Mouse (Mus musculus) limb, embryonic 14.5 days (tissue): Measurements from ENCODE around the gene Lmbrd2. TPM values are rescaled to one million over a fixed set of nuclear protein-coding genes. Genes with fewer than 3 reads are reported as not detected.

ENCODE experiments used
- ATAC-seq: fragments of 200-750 bp; cut with Nextera tagmentation; 2 replicates; pipeline ENCODE4 v1.8.0; 2017; ENCODE audit warnings: low read depth, moderate number of reproducible peaks, moderate TSS enrichment; ENCODE audit not compliant: low FRiP score
- DNase-seq: peaks from one replicate; pipeline ENCODE4 v3.0.0-alpha.2; 2015; ENCODE audit warnings: low spot score
- H3K27ac ChIP-seq: fragments of 300-500 bp; sonication (generic); replicated peaks from 2 replicates; pipeline ENCODE4 v1.5.1; 2014; ENCODE audit warnings: low read depth, mild to moderate bottlenecking, low read length, moderate library complexity, mixed read lengths
- H3K27me3 ChIP-seq: fragments of 300-500 bp; sonication (generic); 2 replicates; pipeline ENCODE4 v1.6.1; 2014; ENCODE audit warnings: low read length, mixed read lengths; ENCODE audit not compliant: control insufficient read depth, insufficient read depth
- H3K36me3 ChIP-seq: fragments of 300-500 bp; sonication (generic); 2 replicates; pipeline ENCODE4 v1.6.1; 2014; ENCODE audit warnings: mild to moderate bottlenecking, low read length, moderate library complexity, mixed read lengths; ENCODE audit not compliant: control insufficient read depth, insufficient read depth
- H3K4me1 ChIP-seq: fragments of 300-500 bp; sonication (generic); 2 replicates; pipeline ENCODE4 v1.6.1; 2014; ENCODE audit warnings: antibody characterized with exemption, low read length, mixed read lengths; ENCODE audit not compliant: control insufficient read depth, insufficient read depth
- H3K4me2 ChIP-seq: fragments of 300-500 bp; sonication (generic); replicated peaks from 2 replicates; pipeline ENCODE4 v1.6.1; 2014; ENCODE audit warnings: low read depth, mild to moderate bottlenecking, low read length, moderate library complexity; ENCODE audit not compliant: severe bottlenecking
- H3K4me3 ChIP-seq: fragments of 300-500 bp; sonication (generic); replicated peaks from 2 replicates; pipeline ENCODE4 v1.5.1; 2014; ENCODE audit warnings: low read length
- H3K9ac ChIP-seq: fragments of 300-500 bp; sonication (generic); 2 replicates; pipeline ENCODE4 v1.6.1; 2014; ENCODE audit warnings: mild to moderate bottlenecking, low read depth, low read length, moderate library complexity; ENCODE audit not compliant: severe bottlenecking
- H3K9me3 ChIP-seq: fragments of 300-500 bp; sonication (generic); 2 replicates; pipeline ENCODE4 v1.6.1; 2016; ENCODE audit warnings: low read length; ENCODE audit not compliant: control insufficient read depth
- POLR2A ChIP-seq: fragments of 200-500 bp; IDR thresholded peaks from 2 replicates; pipeline ENCODE4 v1.8.0; 2012; ENCODE audit warnings: inconsistent platforms, mild to moderate bottlenecking, moderate library complexity, borderline replicate concordance; ENCODE audit not compliant: insufficient read depth, insufficient read length; ENCODE audit errors: extremely low read depth
- WGBS: fragments of 180-500 bp; shearing (Covaris S2); extraction: QIAGEN DNeasy Blood & Tissue Kit; methylation state at CpG from one replicate; pipeline ENCODE4 v1.1.7; 2014; 5-methylcytosine and 5-hydroxymethylcytosine counted together
- polyA plus RNA-seq, 2 experiments: library from polyadenylated mRNA; depleted of rRNA in 1 of 2; stranded (reverse) in 1 of 2; unstranded in 1 of 2; fragments of >200 nt; fragmentation: Nextera tagmentation in 1 of 2; extraction: Ambion mirVana in 1 of 2; gene quantifications; 2 replicates each; pipeline versions ENCODE4 v1.2.1 to v1.2.3; 2012 to 2014

Gene Lmbrd2
- polyA plus RNA-seq, 2 experiments = 4.0 to 7.4 TPM

- Histone ChIP-seq H3K4me1 (no peaks in the 10 kb centered on the region), H3K9me3 (no peaks in the 10 kb centered on the region), H3K27ac (no peak overlapping the region), H3K4me3 (no peak overlapping the region), H3K36me3 (peaks cover 80% of the 10 kb centered on the region), H3K4me2 (no peak overlapping the region), H3K9ac (no peak overlapping the region), H3K27me3 (no peaks in the 10 kb centered on the region)
- no peak for DNase-seq
- no peak for ATAC-seq
- 91% methylated on average over 4 of the region's 4 CpGs for WGBS
- no peak for TF ChIP-seq POLR2A
Observed at GRCm38 (mm10) chr15:9114131-9114530, 26.2 kb upstream of the Lmbrd2 start.

- Histone ChIP-seq H3K36me3 (peaks cover 84% of the 10 kb centered on the region), H3K4me2 (no peak overlapping the region), H3K27me3 (no peaks in the 10 kb centered on the region), H3K9ac (no peak overlapping the region), H3K4me1 (no peaks in the 10 kb centered on the region), H3K9me3 (no peaks in the 10 kb centered on the region), H3K27ac (no peak overlapping the region), H3K4me3 (no peak overlapping the region)
- no peak for ATAC-seq
- WGBS = 87% methylated on average over 5 of the region's 5 CpGs
- TF ChIP-seq POLR2A = no peak
- no peak for DNase-seq
Observed at GRCm38 (mm10) chr15:9114599-9114998, 25.8 kb upstream of the Lmbrd2 start.

GRCm38 (mm10) chr15:9118852-9119251, 21.5 kb upstream of the Lmbrd2 start:
- Histone ChIP-seq H3K9me3 (no peaks in the 10 kb centered on the region), H3K27ac (no peak overlapping the region), H3K9ac (no peak overlapping the region), H3K27me3 (no peaks in the 10 kb centered on the region), H3K4me3 (no peak overlapping the region), H3K4me2 (no peak overlapping the region), H3K4me1 (no peaks in the 10 kb centered on the region), H3K36me3 (peaks cover 92% of the 10 kb centered on the region)
- WGBS = 91% methylated on average over 4 of the region's 4 CpGs
- ATAC-seq = no peak
- DNase-seq = no peak
- no peak for TF ChIP-seq POLR2A

GRCm38 (mm10) chr15:9120081-9120480, 20.3 kb upstream of the Lmbrd2 start:
- Histone ChIP-seq H3K27me3 (no peaks in the 10 kb centered on the region), H3K4me1 (no peaks in the 10 kb centered on the region), H3K4me3 (no peak overlapping the region), H3K9me3 (no peaks in the 10 kb centered on the region), H3K9ac (no peak overlapping the region), H3K36me3 (peaks cover 92% of the 10 kb centered on the region), H3K4me2 (no peak overlapping the region), H3K27ac (no peak overlapping the region)
- TF ChIP-seq POLR2A = 0 out of 2 replicates have a peak, but pooled peaks have one; percentile 19
- ATAC-seq (0 out of 2 replicates have a peak, but pooled peaks have one; percentile 14), DNase-seq (peak; percentile 51)
- 87% methylated on average over 2 of the region's 2 CpGs for WGBS

GRCm38 (mm10) chr15:9122989-9123388, 17.4 kb upstream of the Lmbrd2 start:
- Histone ChIP-seq H3K4me1 (no peaks in the 10 kb centered on the region), H3K4me2 (no peak overlapping the region), H3K4me3 (no peak overlapping the region), H3K27ac (no peak overlapping the region), H3K36me3 (peaks cover 88% of the 10 kb centered on the region), H3K9ac (no peak overlapping the region), H3K9me3 (no peaks in the 10 kb centered on the region), H3K27me3 (no peaks in the 10 kb centered on the region)
- DNase-seq (no peak), ATAC-seq (no peak)
- 87% methylated on average over 4 of the region's 4 CpGs for WGBS
- TF ChIP-seq POLR2A = no peak

- Histone ChIP-seq H3K4me2 (no peak overlapping the region), H3K36me3 (peaks cover 88% of the 10 kb centered on the region), H3K9ac (no peak overlapping the region), H3K4me3 (no peak overlapping the region), H3K27ac (no peak overlapping the region), H3K27me3 (no peaks in the 10 kb centered on the region), H3K9me3 (no peaks in the 10 kb centered on the region), H3K4me1 (no peaks in the 10 kb centered on the region)
- DNase-seq (no peak), ATAC-seq (no peak)
- WGBS = 92% methylated on average over 21 of the region's 21 CpGs
- no peak for TF ChIP-seq POLR2A
Observed at GRCm38 (mm10) chr15:9124856-9125255, 15.5 kb upstream of the Lmbrd2 start.
